In genomic region chr5:128805092-128805491, GRCm38 (mm10) we compare ENCODE assay signal across 30 mouse cellular contexts.
"Had no signal": no experiment of that assay in that cellular context is flagged by ENCODE, and none has a peak within 500 bp of the region (broad histone marks: within the 10 kb centered on the region; RNA-seq: fewer than 3 reads in every experiment).

No protein-coding gene starts in this region.

- H3K27ac ChIP-seq: heart, embryonic 10.5 days; heart, embryonic 13.5 days; heart, embryonic 15.5 days; hindbrain, embryonic 10.5 days; hindbrain, embryonic 12.5 days; hindbrain, embryonic 13.5 days; hindbrain, embryonic 14.5 days; hindbrain, embryonic 15.5 days; hindbrain, postnatal 0 days; intestine, embryonic 15.5 days; kidney, embryonic 15.5 days; kidney, postnatal 0 days; left cerebral cortex, adult 2 months had no signal

- H3K4me3 ChIP-seq: heart, embryonic 10.5 days; heart, embryonic 12.5 days; heart, embryonic 13.5 days; heart, embryonic 15.5 days; hindbrain, embryonic 10.5 days; hindbrain, embryonic 12.5 days; hindbrain, embryonic 13.5 days; hindbrain, embryonic 15.5 days; intestine, embryonic 15.5 days; kidney, embryonic 15.5 days; left cerebral cortex, adult 2 months had no signal

- DNase-seq: heart, postnatal 10 days; heart, postnatal 14 days; heart, postnatal 36 days; heart, postnatal 4 days; kidney, adult 11 months; kidney, adult 18-20 months; kidney, adult 2 months; kidney, adult 8-10 months; kidney, adult 9 months; kidney, postnatal 10 days; kidney, postnatal 14 days; kidney, postnatal 25 days; kidney, postnatal 36 days; kidney, postnatal 4 days; layer of hippocampus, adult 9-11 months; layer of hippocampus, postnatal 36 days had no signal
